27 mouse cellular contexts compared by ENCODE assay signal in the genomic region with DNA sequence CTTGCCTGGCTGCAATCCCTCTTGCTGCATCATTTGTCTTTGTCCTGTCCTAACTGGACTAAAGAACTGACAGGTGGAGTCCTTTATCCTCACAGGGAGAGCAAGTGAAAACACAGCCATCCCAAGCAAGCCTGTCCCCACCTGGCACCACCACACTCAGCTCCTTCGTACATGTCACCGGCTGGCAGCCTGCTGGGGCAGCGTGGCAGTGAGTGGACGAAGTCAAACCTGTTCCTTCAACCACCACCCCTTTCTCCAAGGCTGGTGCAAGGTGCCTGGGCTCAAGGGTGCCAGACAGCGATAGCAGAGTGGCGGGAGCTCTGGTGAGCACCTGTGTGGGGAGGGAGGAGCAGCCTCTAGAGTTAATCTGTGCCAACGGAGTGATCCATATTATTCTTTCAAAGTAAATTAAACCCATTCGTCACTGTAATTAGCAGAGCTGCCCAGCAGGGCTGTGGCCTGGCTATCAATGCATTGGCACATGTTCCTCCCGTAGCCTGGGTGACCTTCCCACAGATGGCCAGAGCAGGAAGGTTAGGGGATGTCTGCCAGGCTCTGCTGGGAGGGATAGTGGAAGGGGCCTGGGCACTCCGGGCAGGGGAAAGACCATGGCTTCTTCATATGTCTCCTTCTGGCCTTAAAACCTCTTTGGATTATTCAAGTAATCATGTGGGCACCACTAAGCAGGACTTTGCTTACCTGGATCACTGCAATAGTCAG. TPM values are rescaled to one million over a fixed set of nuclear protein-coding genes. Genes with fewer than 3 reads are reported as not detected.
A peak's percentile ranks its signal among the peaks of the same experiment; 100 is the strongest.
DNase-seq lines count a peak whose midpoint lies in the region; ATAC-seq and TF ChIP-seq lines count a peak whose summit lies in the region.
"Had no signal": no experiment of that assay in that cellular context is flagged by ENCODE, and none has a peak within 500 bp of the region (broad histone marks: within the 10 kb centered on the region; RNA-seq: fewer than 3 reads in every experiment).

No protein-coding gene starts in this region.

- H3K9me3 ChIP-seq in hindbrain, embryonic 10.5 days, result no peaks in the 10 kb centered on the region
- no peaks in the 10 kb centered on the region for H3K9me3 ChIP-seq in hindbrain, embryonic 12.5 days (replicated peaks)
- H3K9me3 ChIP-seq in midbrain, embryonic 10.5 days (replicated peaks), result no peaks in the 10 kb centered on the region
- no peaks in the 10 kb centered on the region for H3K9me3 ChIP-seq in midbrain, postnatal 0 days (ENCODE audit: low read length)
- H3K9me3 ChIP-seq in hindbrain, embryonic 15.5 days, result no peaks in the 10 kb centered on the region
- no peaks in the 10 kb centered on the region for H3K9me3 ChIP-seq in hindbrain, postnatal 0 days (ENCODE audit: low read length)
- H3K9me3 ChIP-seq: embryonic facial prominence, embryonic 10.5 days; embryonic facial prominence, embryonic 13.5 days; forebrain, embryonic 12.5 days; forebrain, embryonic 15.5 days; heart, embryonic 12.5 days; heart, embryonic 15.5 days; intestine, embryonic 15.5 days had no signal

- no peak for TF ChIP-seq CTCF in midbrain, postnatal 0 days (IDR thresholded peaks at IDR 0.05)
- TF ChIP-seq CTCF in hindbrain, postnatal 0 days (IDR thresholded peaks at IDR 0.05; ENCODE audit: low read depth), result no peak

- 0 out of 2 replicates have a peak overlapping the region, but pooled peaks have one; percentile 16 for H3K27ac ChIP-seq in hindbrain, embryonic 10.5 days
- H3K27ac ChIP-seq in hindbrain, embryonic 12.5 days, result no peak overlapping the region
- H3K27ac ChIP-seq in midbrain, embryonic 10.5 days (replicated peaks), result peak overlapping the region; percentile 50; the same call in 1 of the 2 replicates
- H3K27ac ChIP-seq in midbrain, postnatal 0 days (ENCODE audit: low read depth, low read length), result no peak overlapping the region
- H3K27ac ChIP-seq in hindbrain, embryonic 15.5 days (replicated peaks), result 0 out of 2 replicates have a peak overlapping the region, but pooled peaks have one; percentile 7
- peak overlapping the region; percentile 48; the same call in 1 of the 2 replicates for H3K27ac ChIP-seq in hindbrain, postnatal 0 days
- H3K27ac ChIP-seq: embryonic facial prominence, embryonic 10.5 days; embryonic facial prominence, embryonic 13.5 days; forebrain, embryonic 12.5 days; forebrain, embryonic 15.5 days; heart, embryonic 15.5 days; intestine, embryonic 15.5 days had no signal

- ATAC-seq in hindbrain, embryonic 12.5 days (ENCODE audit: low FRiP score), result no peak
- ATAC-seq in midbrain, postnatal 0 days (ENCODE audit: low FRiP score), result no peak
- 0 out of 2 replicates have a peak, but pooled peaks have one; percentile 36 for ATAC-seq in hindbrain, embryonic 15.5 days (ENCODE audit: low FRiP score, low read depth)
- ATAC-seq in hindbrain, postnatal 0 days, result peak; percentile 63; the same call in 1 of the 2 replicates
- ATAC-seq: CD4-positive, CD25-positive, alpha-beta regulatory T cell, adult 4 months; forebrain, embryonic 15.5 days; intestine, embryonic 15.5 days had no signal

- intact Hi-C loops in heart, postnatal 25 days (cut with DNase I), result no loop called here

- WGBS in hindbrain, embryonic 10.5 days, result 80% methylated on average over 10 of the region's 10 CpGs
- 67% methylated on average over 10 of the region's 10 CpGs for WGBS in hindbrain, embryonic 12.5 days
- 80% methylated on average over 10 of the region's 10 CpGs for WGBS in midbrain, embryonic 10.5 days
- 76% methylated on average over 10 of the region's 10 CpGs for WGBS in midbrain, postnatal 0 days
- 55% methylated on average over 10 of the region's 10 CpGs for WGBS in hindbrain, embryonic 15.5 days
- 40% methylated on average over 10 of the region's 10 CpGs for WGBS in hindbrain, postnatal 0 days

- no peak for DNase-seq in hindbrain, embryonic 10.5 days (ENCODE audit: low spot score)
- DNase-seq in midbrain, embryonic 10.5 days (ENCODE audit: low spot score), result no peak
- DNase-seq in midbrain, postnatal 0 days (ENCODE audit: low spot score), result no peak
- peak; percentile 27 for DNase-seq in hindbrain, postnatal 0 days (ENCODE audit: low spot score)
- no peak for DNase-seq in heart, postnatal 25 days (ENCODE audit: low spot score)
- DNase-seq: adrenal gland, adult 2 months; adrenal gland, postnatal 14 days; cerebellum, adult 11-12 months; cerebellum, adult 8-10 months; cerebellum, postnatal 36 days; embryo, embryonic 11 days; gastrocnemius, postnatal 25 days; heart, adult 18-20 months; heart, postnatal 10 days; heart, postnatal 4 days; kidney, adult 11 months had no signal

- H3K27me3 ChIP-seq in hindbrain, embryonic 10.5 days (ENCODE audit: insufficient read depth, poor library complexity, severe bottlenecking), result peaks cover 60% of the 10 kb centered on the region
- peaks cover 35% of the 10 kb centered on the region for H3K27me3 ChIP-seq in hindbrain, embryonic 12.5 days
- H3K27me3 ChIP-seq in midbrain, embryonic 10.5 days (ENCODE audit: low read depth, poor library complexity, severe bottlenecking), result peaks cover 51% of the 10 kb centered on the region
- no peaks in the 10 kb centered on the region for H3K27me3 ChIP-seq in midbrain, postnatal 0 days (ENCODE audit: insufficient read depth, low read length)
- no peaks in the 10 kb centered on the region for H3K27me3 ChIP-seq in hindbrain, embryonic 15.5 days
- no peaks in the 10 kb centered on the region for H3K27me3 ChIP-seq in hindbrain, postnatal 0 days (ENCODE audit: insufficient read depth, low read length)

- H3K36me3 ChIP-seq in hindbrain, embryonic 10.5 days, result no peaks in the 10 kb centered on the region
- H3K36me3 ChIP-seq in hindbrain, embryonic 12.5 days, result no peaks in the 10 kb centered on the region
- no peaks in the 10 kb centered on the region for H3K36me3 ChIP-seq in midbrain, embryonic 10.5 days
- H3K36me3 ChIP-seq in midbrain, postnatal 0 days (ENCODE audit: insufficient read depth, low read length), result no peaks in the 10 kb centered on the region
- no peaks in the 10 kb centered on the region for H3K36me3 ChIP-seq in hindbrain, embryonic 15.5 days
- H3K36me3 ChIP-seq in hindbrain, postnatal 0 days (ENCODE audit: insufficient read depth, low read length), result no peaks in the 10 kb centered on the region
- H3K36me3 ChIP-seq: embryonic facial prominence, embryonic 10.5 days; embryonic facial prominence, embryonic 13.5 days; forebrain, embryonic 12.5 days; forebrain, embryonic 15.5 days; heart, embryonic 12.5 days; heart, embryonic 15.5 days; intestine, embryonic 15.5 days had no signal

- H3K4me2 ChIP-seq in hindbrain, embryonic 12.5 days (replicated peaks), result no peak overlapping the region
- no peak overlapping the region for H3K4me2 ChIP-seq in midbrain, postnatal 0 days (ENCODE audit: low read depth, low read length, poor library complexity, severe bottlenecking)
- H3K4me2 ChIP-seq in hindbrain, embryonic 15.5 days, result no peak overlapping the region
- H3K4me2 ChIP-seq in hindbrain, postnatal 0 days (ENCODE audit: low read depth, low read length), result no peak overlapping the region
- H3K4me2 ChIP-seq: embryonic facial prominence, embryonic 13.5 days; forebrain, embryonic 12.5 days; forebrain, embryonic 15.5 days; heart, embryonic 12.5 days; heart, embryonic 15.5 days; intestine, embryonic 15.5 days had no signal

- no peak overlapping the region for H3K9ac ChIP-seq in hindbrain, embryonic 12.5 days
- no peak overlapping the region for H3K9ac ChIP-seq in midbrain, postnatal 0 days (replicated peaks; ENCODE audit: low read length, poor library complexity, severe bottlenecking)
- H3K9ac ChIP-seq in hindbrain, embryonic 15.5 days, result no peak overlapping the region
- H3K9ac ChIP-seq in hindbrain, postnatal 0 days (replicated peaks; ENCODE audit: low read length), result no peak overlapping the region
- H3K9ac ChIP-seq: embryonic facial prominence, embryonic 13.5 days; forebrain, embryonic 12.5 days; forebrain, embryonic 15.5 days; heart, embryonic 12.5 days; heart, embryonic 15.5 days; intestine, embryonic 15.5 days had no signal

- H3K4me3 ChIP-seq in hindbrain, embryonic 10.5 days, result no peak overlapping the region
- H3K4me3 ChIP-seq in hindbrain, embryonic 12.5 days, result no peak overlapping the region
- no peak overlapping the region for H3K4me3 ChIP-seq in midbrain, embryonic 10.5 days
- H3K4me3 ChIP-seq in midbrain, postnatal 0 days (ENCODE audit: low read depth, low read length), result no peak overlapping the region
- no peak overlapping the region for H3K4me3 ChIP-seq in hindbrain, embryonic 15.5 days
- no peak overlapping the region for H3K4me3 ChIP-seq in hindbrain, postnatal 0 days (ENCODE audit: low read length)
- H3K4me3 ChIP-seq: embryonic facial prominence, embryonic 10.5 days; embryonic facial prominence, embryonic 13.5 days; erythroblast, embryonic 14.5 days; forebrain, embryonic 12.5 days; forebrain, embryonic 15.5 days; heart, embryonic 12.5 days; heart, embryonic 15.5 days; intestine, embryonic 15.5 days had no signal

- peaks cover 49% of the 10 kb centered on the region for H3K4me1 ChIP-seq in hindbrain, embryonic 10.5 days (replicated peaks)
- peaks cover 32% of the 10 kb centered on the region for H3K4me1 ChIP-seq in hindbrain, embryonic 12.5 days
- H3K4me1 ChIP-seq in midbrain, embryonic 10.5 days, result peaks cover 50% of the 10 kb centered on the region
- H3K4me1 ChIP-seq in midbrain, postnatal 0 days (ENCODE audit: insufficient read depth, low read length), result peaks cover 12% of the 10 kb centered on the region; the same call in 1 of the 2 replicates
- peaks cover 41% of the 10 kb centered on the region for H3K4me1 ChIP-seq in hindbrain, embryonic 15.5 days (replicated peaks)
- H3K4me1 ChIP-seq in hindbrain, postnatal 0 days (ENCODE audit: insufficient read depth, low read length), result peaks cover 19% of the 10 kb centered on the region; the same call in 1 of the 2 replicates

RNA-seq across cellular contexts. Expression of gene Ubiad1, which starts 36.2 kb away (rescaled TPM):
- polyA plus RNA-seq in hindbrain, embryonic 10.5 days (2016; fragmentation: Nextera tagmentation; extraction: Ambion mirVana), result 25.0 and 25.8 TPM in 2 replicates
- polyA plus RNA-seq in hindbrain, embryonic 12.5 days (2016; fragmentation: Nextera tagmentation; extraction: Ambion mirVana), result 20.4 and 22.2 TPM in 2 replicates
- 26.2 and 28.3 TPM in 2 replicates for polyA plus RNA-seq in midbrain, embryonic 10.5 days (2016; fragmentation: Nextera tagmentation; extraction: Ambion mirVana)
- total RNA-seq in midbrain, postnatal 0 days (2014; rRNA removed), result 16.0 and 19.8 TPM in 2 replicates
- polyA plus RNA-seq in midbrain, postnatal 0 days (2015; fragmentation: Nextera tagmentation; extraction: Ambion mirVana), result 12.7 and 14.6 TPM in 2 replicates
- 18.4 and 20.2 TPM in 2 replicates for polyA plus RNA-seq in hindbrain, embryonic 15.5 days (2015; fragmentation: Nextera tagmentation; extraction: Ambion mirVana)
- 22.2 and 25.8 TPM in 2 replicates for total RNA-seq in hindbrain, postnatal 0 days (2014; rRNA removed)
- polyA plus RNA-seq in hindbrain, postnatal 0 days (2015; fragmentation: Nextera tagmentation; extraction: Ambion mirVana), result 12.8 and 13.1 TPM in 2 replicates
- 10 to 100 TPM; 19.4 to 20.7 TPM for total RNA-seq in heart, postnatal 25 days (2021)

RNA-seq across cellular contexts. Expression of gene Mtor, which starts 40.0 kb away (rescaled TPM):
- 25.1 and 25.3 TPM in 2 replicates for polyA plus RNA-seq in hindbrain, embryonic 10.5 days (2016; fragmentation: Nextera tagmentation; extraction: Ambion mirVana)
- polyA plus RNA-seq in hindbrain, embryonic 12.5 days (2016; fragmentation: Nextera tagmentation; extraction: Ambion mirVana), result 30.2 and 31.9 TPM in 2 replicates
- polyA plus RNA-seq in midbrain, embryonic 10.5 days (2016; fragmentation: Nextera tagmentation; extraction: Ambion mirVana), result 20.8 and 25.6 TPM in 2 replicates
- total RNA-seq in midbrain, postnatal 0 days (2014; rRNA removed), result 54.5 and 59.6 TPM in 2 replicates
- polyA plus RNA-seq in midbrain, postnatal 0 days (2015; fragmentation: Nextera tagmentation; extraction: Ambion mirVana), result 24.3 and 27.8 TPM in 2 replicates
- 22.7 and 22.8 TPM in 2 replicates for polyA plus RNA-seq in hindbrain, embryonic 15.5 days (2015; fragmentation: Nextera tagmentation; extraction: Ambion mirVana)
- 56.0 and 58.2 TPM in 2 replicates for total RNA-seq in hindbrain, postnatal 0 days (2014; rRNA removed)
- 29.2 and 29.9 TPM in 2 replicates for polyA plus RNA-seq in hindbrain, postnatal 0 days (2015; fragmentation: Nextera tagmentation; extraction: Ambion mirVana)
- total RNA-seq in heart, postnatal 25 days (2021), result 10 to 100 TPM; 45.3 to 46.0 TPM

Comparison
In these comparisons a context has a peak if more than half of its experiments do, and no peak if none do; other contexts are left out.
1. H3K27ac ChIP-seq: peak in hindbrain, embryonic 10.5 days (single experiment), midbrain, embryonic 10.5 days (single experiment), hindbrain, embryonic 15.5 days (single experiment) and hindbrain, postnatal 0 days (single experiment); none in hindbrain, embryonic 12.5 days (single experiment) and midbrain, postnatal 0 days (single experiment).
2. ATAC-seq: peak in hindbrain, embryonic 15.5 days (single experiment) and hindbrain, postnatal 0 days (single experiment); none in hindbrain, embryonic 12.5 days (single experiment) and midbrain, postnatal 0 days (single experiment).